Mouse (Mus musculus): ENCODE results near the gene Tmem72. TPM values are rescaled to one million over a fixed set of nuclear protein-coding genes. Genes with fewer than 3 reads are reported as not detected.

Gene Tmem72
- total and polyA plus RNA-seq, 3 experiments = under 0.01 to 0.05 (median 0.03) TPM

DNA sequence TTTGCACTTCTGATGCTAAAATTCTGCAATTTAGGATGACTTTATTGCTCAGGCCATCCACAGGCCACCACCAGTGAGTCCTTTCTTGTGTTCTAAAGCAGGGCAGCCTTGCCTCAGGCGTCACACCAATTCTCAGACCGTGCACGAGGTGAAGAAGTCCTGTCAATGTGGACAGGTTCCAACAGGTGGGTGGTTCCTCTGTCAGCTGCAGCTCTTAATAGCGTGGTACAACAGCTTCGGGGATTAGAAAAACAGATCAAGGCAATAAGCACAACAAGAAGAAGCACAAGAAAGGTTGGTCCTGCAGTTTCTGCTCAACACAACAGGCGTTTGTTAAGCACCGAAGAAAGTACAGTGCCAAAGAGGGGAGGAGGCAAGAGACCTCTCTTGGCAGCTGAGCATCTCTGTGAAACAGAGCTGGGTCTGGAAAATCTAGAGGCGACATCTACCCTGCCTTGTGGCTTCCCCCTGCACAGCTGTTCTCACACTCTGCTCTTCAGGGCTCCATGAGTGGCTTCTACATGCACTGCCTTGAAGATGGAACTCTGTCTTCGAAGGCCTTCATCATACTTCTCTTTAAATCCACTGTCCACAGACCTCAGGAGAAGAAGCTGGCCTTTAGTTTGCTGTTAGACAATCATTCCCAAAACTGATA is 80.0 kb downstream of the Tmem72 start:
- Histone ChIP-seq H3K79me2 (replicated peaks; ENCODE audit: control insufficient read depth, insufficient read depth, low read length) (no peaks in the 10 kb centered on the region), H3K9ac (ENCODE audit: low read depth, low read length) (no peak overlapping the region), H3K27ac (peak overlapping the region; percentile 90), H3K27me3 (ENCODE audit: control insufficient read depth, insufficient read depth, low read length) (no peaks in the 10 kb centered on the region), H3K4me3 (no peak overlapping the region), H3K4me1 (ENCODE audit: control insufficient read depth, insufficient read depth, low read length) (peaks cover 34% of the 10 kb centered on the region), H3K36me3 (ENCODE audit: control insufficient read depth, insufficient read depth, low read length) (peaks cover 12% of the 10 kb centered on the region)
- WGBS = 42% methylated on average over 9 of the region's 9 CpGs
- DNase-seq = peak in 1 of 2 experiments; percentile 23
- no peak for TF ChIP-seq POLR2A (IDR thresholded peaks at IDR 0.05; ENCODE audit: insufficient read depth, low read depth, low read length)
- TF ChIP-seq CTCF (IDR thresholded peaks at IDR 0.05) = no peak
- TF ChIP-seq EP300 (IDR thresholded peaks at IDR 0.05; ENCODE audit: insufficient read depth, low read depth, low read length) = no peak
- intact Hi-C loops (cut with DNase I) = no loop called here

DNA sequence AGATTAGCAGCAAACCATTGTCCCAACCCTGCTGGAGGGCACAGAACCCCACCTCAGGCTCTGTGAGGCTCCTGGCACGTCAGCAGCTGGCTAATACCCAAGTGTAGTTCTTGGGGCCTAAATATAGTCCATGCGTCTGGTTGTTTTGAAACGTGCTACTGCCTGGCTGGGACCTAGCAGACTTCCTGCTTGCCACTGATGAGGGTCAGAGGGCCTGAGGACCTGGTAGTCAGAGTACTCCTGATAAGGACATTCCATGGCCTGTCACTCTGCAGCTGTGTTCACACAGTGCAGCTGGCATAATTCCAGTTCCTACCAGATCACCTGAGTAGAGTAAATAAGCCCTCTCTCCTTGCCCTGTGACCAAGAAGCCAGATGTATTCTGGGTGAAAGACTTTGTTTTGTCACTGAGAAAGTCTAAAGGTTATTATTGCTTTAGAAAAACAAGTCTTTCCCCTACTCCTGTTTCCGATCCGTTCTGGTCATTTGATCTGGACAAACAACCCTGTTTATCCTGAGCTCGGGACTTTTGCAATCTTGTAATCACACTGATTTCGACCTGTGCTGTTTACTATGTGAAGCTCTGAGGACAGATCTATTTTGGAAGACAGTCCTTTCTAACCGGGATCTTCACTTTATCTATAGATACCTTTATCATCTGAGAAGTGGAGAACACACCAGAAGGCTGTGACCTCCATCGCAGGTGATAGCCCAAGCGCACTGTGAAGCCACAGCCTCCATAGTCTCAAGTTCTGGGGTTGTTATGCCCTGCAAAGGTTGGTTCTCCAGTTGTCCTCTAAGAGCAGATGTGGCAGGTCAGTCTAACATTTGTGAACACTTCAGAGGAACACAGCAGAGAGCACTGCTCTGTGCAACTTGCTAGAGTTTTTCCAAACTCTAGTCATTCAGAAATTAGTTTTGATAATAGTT is 81.2 kb downstream of the Tmem72 start:
- DNase-seq = peak; percentile 87 to 91
- no peaks in the 10 kb centered on the region for H3K27me3 ChIP-seq (ENCODE audit: control insufficient read depth, insufficient read depth, low read length)
- H3K4me3 ChIP-seq = no peak overlapping the region
- H3K27ac ChIP-seq = peak overlapping the region; percentile 90
- H3K36me3 ChIP-seq (ENCODE audit: control insufficient read depth, insufficient read depth, low read length) = peaks cover 12% of the 10 kb centered on the region
- no peaks in the 10 kb centered on the region for H3K79me2 ChIP-seq (replicated peaks; ENCODE audit: control insufficient read depth, insufficient read depth, low read length)
- peaks cover 34% of the 10 kb centered on the region for H3K4me1 ChIP-seq (ENCODE audit: control insufficient read depth, insufficient read depth, low read length)
- 15% methylated on average over 10 of the region's 10 CpGs for WGBS
- H3K9ac ChIP-seq (ENCODE audit: low read depth, low read length) = peak overlapping the region; percentile 50; the same call in 1 of the 2 replicates
- TF ChIP-seq CTCF (IDR thresholded peaks at IDR 0.05) (no peak), EP300 (IDR thresholded peaks at IDR 0.05; ENCODE audit: insufficient read depth, low read depth, low read length) (peak; percentile 100), POLR2A (IDR thresholded peaks at IDR 0.05; ENCODE audit: insufficient read depth, low read depth, low read length) (peak; percentile 56; the same call in 1 of the 2 replicates)
- intact Hi-C loops (cut with DNase I) = loop anchor here (1.0 kb wide), 2 partner anchors 9 to 15 kb away; partner anchors contain the start of gene Depp1

DNA sequence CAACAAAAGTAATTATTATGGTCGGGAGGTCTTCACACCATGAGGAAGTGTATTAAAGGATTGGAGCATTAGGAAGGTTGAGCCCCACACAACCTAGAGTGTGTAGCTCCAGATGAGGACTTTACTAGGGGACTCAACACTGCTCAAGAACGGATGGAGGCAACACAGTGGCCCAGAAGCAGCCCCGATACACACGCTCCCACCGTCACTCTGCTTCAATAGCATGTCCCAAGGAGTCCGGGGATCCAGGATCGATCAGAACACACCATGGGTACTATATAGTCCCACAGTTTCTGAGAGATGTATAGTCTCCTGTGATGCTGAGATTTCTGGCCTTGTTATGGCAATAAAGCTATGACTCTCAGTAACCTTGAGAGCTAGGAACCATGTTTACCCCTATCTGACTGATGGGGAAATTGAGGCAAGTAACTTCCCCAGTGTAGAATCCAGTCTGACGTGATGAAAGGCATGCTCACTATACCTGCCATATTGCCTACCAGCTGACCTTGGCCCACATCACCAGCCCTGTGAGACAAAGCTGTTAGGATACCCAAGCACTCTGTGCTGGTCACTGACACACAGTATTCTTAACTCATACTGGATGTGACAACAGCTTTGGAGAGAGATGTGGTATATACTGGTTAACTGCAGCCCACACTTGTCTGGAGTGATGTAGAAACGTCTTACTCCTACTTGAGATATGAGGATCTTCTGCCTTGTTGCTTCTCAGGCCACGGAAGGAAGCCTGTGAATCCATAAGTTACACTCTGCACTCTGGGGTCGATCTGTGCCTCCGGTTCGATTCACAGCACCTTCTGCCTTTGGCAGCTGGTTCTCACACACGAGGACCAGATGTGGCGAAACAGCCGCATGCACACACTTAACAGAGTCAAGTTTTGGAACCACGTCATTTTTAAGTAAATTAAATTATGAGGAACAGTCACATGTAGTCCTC is 82.7 kb downstream of the Tmem72 start:
- intact Hi-C loops (cut with DNase I) = no loop called here
- no peak overlapping the region for H3K4me3 ChIP-seq
- WGBS = 92% methylated on average over 17 of the region's 17 CpGs

DNA sequence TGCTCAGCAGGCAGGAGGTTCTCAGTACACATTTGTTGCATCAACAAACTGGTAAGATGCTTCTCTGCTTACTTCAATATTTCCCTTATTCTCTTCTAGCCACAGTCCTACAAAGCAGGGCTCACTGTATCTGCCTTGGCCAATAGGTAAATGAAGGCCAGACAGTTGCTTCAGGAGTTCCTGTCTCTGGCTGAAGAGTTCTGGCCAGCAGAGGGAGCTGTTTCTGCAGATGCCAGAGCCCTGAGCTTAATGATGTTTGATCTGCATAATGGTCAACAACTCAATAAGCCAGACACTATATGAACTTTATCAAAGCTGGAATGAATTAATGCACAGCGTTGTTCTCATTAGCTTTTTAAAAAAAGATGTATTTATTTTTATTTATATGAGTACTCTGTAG is 84.6 kb downstream of the Tmem72 start:
- no peak overlapping the region for H3K4me3 ChIP-seq
- TF ChIP-seq POLR2A (IDR thresholded peaks at IDR 0.05; ENCODE audit: insufficient read depth, low read depth, low read length) (no peak), CTCF (IDR thresholded peaks at IDR 0.05) (peak; percentile 94), EP300 (IDR thresholded peaks at IDR 0.05; ENCODE audit: insufficient read depth, low read depth, low read length) (peak; percentile 81)
- peaks cover 12% of the 10 kb centered on the region for H3K36me3 ChIP-seq (ENCODE audit: control insufficient read depth, insufficient read depth, low read length)
- WGBS = 24% methylated on average over 1 of the region's 1 CpGs
- no peaks in the 10 kb centered on the region for H3K27me3 ChIP-seq (ENCODE audit: control insufficient read depth, insufficient read depth, low read length)
- H3K4me1 ChIP-seq (ENCODE audit: control insufficient read depth, insufficient read depth, low read length) = peaks cover 19% of the 10 kb centered on the region
- no peak overlapping the region for H3K27ac ChIP-seq
- no peaks in the 10 kb centered on the region for H3K79me2 ChIP-seq (replicated peaks; ENCODE audit: control insufficient read depth, insufficient read depth, low read length)
- H3K9ac ChIP-seq (ENCODE audit: low read depth, low read length) = no peak overlapping the region
- peak; percentile 82 to 85 for DNase-seq
- intact Hi-C loops (cut with DNase I) = loop anchor here (1.0 kb wide), 2 partner anchors 19 to 65 kb away; no protein-coding TSS in a partner anchor

More for the DNA sequence above, 82.7 kb downstream of the Tmem72 start:
- H3K36me3 ChIP-seq (ENCODE audit: control insufficient read depth, insufficient read depth, low read length) = peaks cover 14% of the 10 kb centered on the region
- no peaks in the 10 kb centered on the region for H3K79me2 ChIP-seq (replicated peaks; ENCODE audit: control insufficient read depth, insufficient read depth, low read length)
- peak overlapping the region; percentile 90 for H3K27ac ChIP-seq
- TF ChIP-seq POLR2A (IDR thresholded peaks at IDR 0.05; ENCODE audit: insufficient read depth, low read depth, low read length) = no peak
- no peak for TF ChIP-seq CTCF (IDR thresholded peaks at IDR 0.05)
- TF ChIP-seq EP300 (IDR thresholded peaks at IDR 0.05; ENCODE audit: insufficient read depth, low read depth, low read length) = no peak
- no peaks in the 10 kb centered on the region for H3K27me3 ChIP-seq (ENCODE audit: control insufficient read depth, insufficient read depth, low read length)
- DNase-seq = no peak
- peaks cover 31% of the 10 kb centered on the region for H3K4me1 ChIP-seq (ENCODE audit: control insufficient read depth, insufficient read depth, low read length)
- H3K9ac ChIP-seq (ENCODE audit: low read depth, low read length) = no peak overlapping the region

DNA sequence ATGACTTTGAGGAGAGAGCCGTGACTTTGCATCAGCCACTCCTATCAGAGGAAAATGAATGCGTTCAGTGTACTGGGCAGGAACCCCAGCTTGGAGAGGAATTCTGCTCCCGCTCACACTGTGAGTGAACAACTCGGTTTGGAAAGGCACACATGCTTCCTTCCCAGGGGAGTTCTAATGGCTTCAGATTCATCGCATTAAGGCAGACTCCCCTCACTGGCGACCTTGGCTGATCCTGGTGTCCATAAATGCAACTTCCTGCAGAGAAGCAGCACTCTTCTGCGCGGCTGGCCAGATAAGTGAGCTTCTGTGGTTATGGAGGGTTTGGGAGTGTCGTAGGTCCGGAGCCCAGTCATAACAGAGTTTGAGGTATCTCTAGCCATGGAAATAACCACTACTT is 86.9 kb downstream of the Tmem72 start:
- Histone ChIP-seq H3K27ac (no peak overlapping the region; the same call in 1 of the 2 replicates), H3K36me3 (ENCODE audit: control insufficient read depth, insufficient read depth, low read length) (peaks cover 3% of the 10 kb centered on the region), H3K4me3 (no peak overlapping the region), H3K79me2 (replicated peaks; ENCODE audit: control insufficient read depth, insufficient read depth, low read length) (no peaks in the 10 kb centered on the region), H3K4me1 (ENCODE audit: control insufficient read depth, insufficient read depth, low read length) (peaks cover 5% of the 10 kb centered on the region), H3K9ac (ENCODE audit: low read depth, low read length) (no peak overlapping the region), H3K27me3 (ENCODE audit: control insufficient read depth, insufficient read depth, low read length) (no peaks in the 10 kb centered on the region)
- intact Hi-C loops (cut with DNase I) = no loop called here
- DNase-seq = no peak
- TF ChIP-seq POLR2A (IDR thresholded peaks at IDR 0.05; ENCODE audit: insufficient read depth, low read depth, low read length) = no peak
- TF ChIP-seq CTCF (IDR thresholded peaks at IDR 0.05) = no peak
- no peak for TF ChIP-seq EP300 (IDR thresholded peaks at IDR 0.05; ENCODE audit: insufficient read depth, low read depth, low read length)
- 27% methylated on average over 10 of the region's 10 CpGs for WGBS

Small RNA genes lying within 50 kb of the gene (microRNA-seq; reads per million reads assigned to microRNA genes)
- 0 reads per million in 2 experiments for gene Mir7043

Other genes with a start within 250 kb of the Tmem72 start
- gene Olfr211, start 227.8 kb downstream of the Tmem72 start, total RNA-seq (2021) = not detected
- gene Olfr211, start 227.8 kb downstream of the Tmem72 start, polyA plus RNA-seq (2012; rRNA removed) = not detected in 2 replicates
- gene Olfr212, start 210.4 kb downstream of the Tmem72 start, total RNA-seq (2021) = not detected
- not detected in 2 replicates for gene Olfr212, start 210.4 kb downstream of the Tmem72 start, polyA plus RNA-seq (2012; rRNA removed)
- gene Olfr213, start 178.5 kb downstream of the Tmem72 start, total RNA-seq (2021) = not detected
- not detected in 2 replicates for gene Olfr213, start 178.5 kb downstream of the Tmem72 start, polyA plus RNA-seq (2012; rRNA removed)
- 1 to 10 TPM; 1.3 to 2.3 TPM for gene Gm5580, start 165.8 kb downstream of the Tmem72 start, total RNA-seq (2021)
- 0.12 TPM in 1 of 2 replicates, not detected in the other for gene Gm5580, start 165.8 kb downstream of the Tmem72 start, polyA plus RNA-seq (2012; rRNA removed)
- not detected for gene Olfr214, start 162.7 kb downstream of the Tmem72 start, total RNA-seq (2021)
- gene Olfr214, start 162.7 kb downstream of the Tmem72 start, polyA plus RNA-seq (2012; rRNA removed) = not detected in 2 replicates
- gene Olfr215, start 132.7 kb downstream of the Tmem72 start, total RNA-seq (2021) = not detected
- not detected in 2 replicates for gene Olfr215, start 132.7 kb downstream of the Tmem72 start, polyA plus RNA-seq (2012; rRNA removed)
- gene Zfp422, start 87.9 kb downstream of the Tmem72 start, total RNA-seq (2021) = 10 to 100 TPM; 14.8 to 19.2 TPM
- gene Zfp422, start 87.9 kb downstream of the Tmem72 start, polyA plus RNA-seq (2012; rRNA removed) = 13.1 and 27.8 TPM in 2 replicates
- 10 to 100 TPM; 53.5 to 86.1 TPM for gene Depp1, start 66.3 kb downstream of the Tmem72 start, total RNA-seq (2021)
- gene Depp1, start 66.3 kb downstream of the Tmem72 start, polyA plus RNA-seq (2012; rRNA removed) = 32.7 and 53.0 TPM in 2 replicates
- 1 to 10 TPM; 5.8 TPM for gene Rassf4, start 43.0 kb downstream of the Tmem72 start, total RNA-seq (2021)
- 6.4 and 8.9 TPM in 2 replicates for gene Rassf4, start 43.0 kb downstream of the Tmem72 start, polyA plus RNA-seq (2012; rRNA removed)